Mouse (Mus musculus) kidney, postnatal 25 days (tissue): ENCODE results near the gene Tmem209.
A peak's percentile ranks its signal among the peaks of the same experiment; 100 is the strongest.

Experiments used
- DNase-seq, 2 experiments: peaks; one replicate each; pipeline ENCODE4 v3.0.0; 2021; ENCODE audit warnings: mixed read lengths in 2 of 2

Tmem209 gene

GRCm38 (mm10) chr6:30535340-30535739 lies 25.8 kb upstream of the Tmem209 start:
- peak; percentile 52 to 75 for DNase-seq

DNA sequence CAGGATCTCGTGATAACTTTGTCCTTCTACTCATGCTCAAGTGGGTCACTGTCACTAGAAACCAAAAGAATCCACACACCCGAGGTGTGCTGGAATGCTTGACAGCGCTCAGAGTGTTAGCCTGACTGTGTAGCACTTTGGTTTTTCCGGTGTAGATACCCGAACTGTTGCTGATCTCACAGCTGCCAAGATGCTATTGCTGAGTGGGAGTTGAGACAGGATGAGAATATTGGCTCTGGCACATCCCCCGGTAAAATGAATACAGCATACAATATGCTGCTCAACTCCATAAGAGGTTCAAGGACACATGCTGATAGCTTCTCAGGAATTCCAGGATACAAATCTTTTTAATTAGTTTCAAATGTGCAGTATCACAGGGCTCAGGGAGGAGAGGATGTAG lies 19.2 kb upstream of the Tmem209 start:
- no peak for DNase-seq

DNA sequence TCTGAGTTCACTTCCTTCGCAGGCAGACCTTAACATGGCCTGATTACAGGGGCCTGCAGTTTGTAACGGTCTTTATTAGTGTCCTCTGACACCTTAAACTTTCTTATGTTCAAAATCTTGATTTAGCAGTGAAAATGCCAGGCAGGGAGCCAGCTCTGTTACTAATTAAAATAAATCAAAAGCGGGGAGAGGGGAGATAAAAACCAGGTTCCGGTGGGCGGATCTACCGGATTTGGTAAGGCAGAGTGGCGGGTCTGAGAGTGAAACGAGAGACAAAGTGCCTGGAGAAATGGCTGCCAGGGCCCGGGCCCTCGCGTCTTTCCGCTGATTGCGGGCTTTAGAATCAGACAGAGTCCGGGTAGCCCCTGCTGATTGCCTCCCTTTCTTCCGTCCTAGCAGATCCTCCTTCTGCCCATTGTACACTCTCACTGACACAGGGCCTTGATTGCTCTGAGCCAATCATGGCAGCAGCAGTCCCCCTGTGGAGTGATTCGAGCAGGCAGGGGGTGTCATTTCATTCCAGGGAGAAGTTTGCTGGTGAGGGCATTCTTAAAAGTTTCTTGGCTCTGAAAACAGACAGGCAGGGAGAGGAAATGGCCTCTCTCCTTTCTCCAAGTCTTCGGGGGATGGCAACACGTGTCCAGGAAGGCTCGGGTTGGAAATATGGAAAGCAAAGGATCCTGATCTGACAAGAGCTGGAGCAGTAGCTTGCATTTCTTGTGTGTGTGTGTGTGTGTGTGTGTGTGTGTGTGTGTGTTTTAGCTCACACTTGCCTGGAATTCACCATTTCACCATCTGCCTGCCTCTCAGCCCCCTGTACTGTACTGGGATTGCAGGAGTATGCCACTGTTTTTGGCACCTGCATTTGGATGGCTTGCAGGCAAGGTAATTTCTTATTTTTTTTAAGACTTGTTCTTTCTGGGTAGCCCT lies 17.3 kb upstream of the Tmem209 start:
- DNase-seq = peak; percentile 56 to 74

- peak; percentile 18 to 51 for DNase-seq
Observed at GRCm38 (mm10) chr6:30525456-30526332, 16.1 kb upstream of the Tmem209 start.

DNA sequence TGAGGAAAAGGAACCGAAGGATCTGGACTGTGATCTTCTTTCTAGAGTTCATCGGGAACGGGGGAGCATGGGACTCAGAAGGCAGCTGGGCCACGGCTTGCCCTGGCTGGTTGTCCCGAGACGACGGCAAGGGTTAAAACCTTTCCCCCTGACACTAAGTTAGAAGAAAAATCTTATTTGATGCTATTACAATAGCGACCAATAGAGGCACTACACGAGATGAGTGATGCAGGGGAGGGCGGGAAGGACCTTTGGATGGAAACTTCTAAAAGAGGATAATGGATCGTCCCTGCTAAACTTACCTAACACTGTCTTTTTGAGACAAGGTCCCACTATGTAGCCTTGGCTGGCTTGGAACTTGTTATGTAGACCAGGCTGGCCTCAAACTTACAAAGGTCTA lies 10.8 kb upstream of the Tmem209 start:
- DNase-seq = no peak

- DNase-seq = no peak
Observed at GRCm38 (mm10) chr6:30514242-30514641, 4.7 kb upstream of the Tmem209 start.

DNA sequence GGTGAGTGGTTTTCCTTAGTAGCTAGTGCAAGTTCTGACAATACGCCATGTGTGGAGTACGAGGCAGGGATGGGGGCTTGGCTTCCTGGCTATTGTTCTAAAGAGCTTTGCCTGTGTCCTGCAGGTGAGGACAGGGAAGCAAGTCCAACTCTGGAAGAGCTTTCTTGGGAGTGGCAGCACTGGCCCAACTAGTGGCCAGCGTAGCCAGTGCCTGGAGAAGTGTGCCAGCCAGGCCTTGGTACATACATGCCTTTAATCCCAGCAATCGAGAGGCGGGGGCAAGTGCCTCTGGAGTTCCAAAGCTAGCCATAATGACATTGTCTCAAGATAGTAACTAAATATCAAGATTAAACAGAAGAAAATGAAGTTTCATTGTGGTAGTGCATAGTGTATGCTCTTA lies 708 bp upstream of the Tmem209 start:
- no peak for DNase-seq

GRCm38 (mm10) chr6:30508824-30509223 lies 759 bp downstream of the Tmem209 start:
- no peak for DNase-seq

DNA sequence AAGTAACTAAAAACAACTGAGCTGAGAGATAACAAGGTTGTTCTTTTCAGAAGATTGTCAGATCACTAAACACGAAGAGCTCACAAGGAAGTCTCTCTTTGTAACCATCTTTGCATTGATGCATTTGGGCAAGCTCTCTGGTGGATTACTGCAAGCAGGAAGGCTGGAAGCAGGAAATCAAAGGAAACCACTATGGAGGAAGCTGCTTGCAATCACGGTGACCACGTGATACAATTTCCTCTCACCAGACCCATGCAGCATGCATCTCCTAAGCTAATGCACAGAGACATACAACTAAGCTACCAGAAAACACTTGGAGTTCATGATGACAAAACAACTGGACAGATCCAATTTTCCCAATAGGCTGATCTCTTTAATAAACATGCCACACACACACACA lies 10.5 kb downstream of the Tmem209 start:
- no peak for DNase-seq

GRCm38 (mm10) chr6:30486504-30486903 lies 23.1 kb downstream of the Tmem209 start:
- DNase-seq = no peak

DNA sequence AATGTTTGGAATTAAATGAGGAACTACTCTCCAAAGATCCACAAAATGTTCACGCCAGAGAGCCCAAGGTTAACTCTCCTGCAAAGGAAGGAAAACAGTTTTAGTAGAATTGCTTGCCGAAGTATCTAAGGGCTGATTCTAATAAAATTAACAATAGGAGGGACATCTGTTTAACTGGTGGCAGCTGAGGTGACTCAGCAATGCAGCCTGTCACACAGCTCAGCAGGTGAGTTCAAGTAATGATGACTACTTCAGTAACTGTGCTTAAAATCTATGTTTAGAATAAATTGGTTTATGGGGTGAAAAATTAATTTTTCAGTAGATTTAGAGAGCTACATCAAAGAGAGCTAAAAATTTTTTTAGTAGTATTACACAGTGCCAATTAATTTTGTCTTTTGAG lies 26.7 kb downstream of the Tmem209 start:
- no peak for DNase-seq

- DNase-seq = no peak
Observed at GRCm38 (mm10) chr6:30479418-30479817, 30.2 kb downstream of the Tmem209 start.

GRCm38 (mm10) chr6:30477784-30478183 lies 31.8 kb downstream of the Tmem209 start:
- DNase-seq = no peak

- no peak for DNase-seq
Observed at GRCm38 (mm10) chr6:30477210-30477714, 32.3 kb downstream of the Tmem209 start.

DNA sequence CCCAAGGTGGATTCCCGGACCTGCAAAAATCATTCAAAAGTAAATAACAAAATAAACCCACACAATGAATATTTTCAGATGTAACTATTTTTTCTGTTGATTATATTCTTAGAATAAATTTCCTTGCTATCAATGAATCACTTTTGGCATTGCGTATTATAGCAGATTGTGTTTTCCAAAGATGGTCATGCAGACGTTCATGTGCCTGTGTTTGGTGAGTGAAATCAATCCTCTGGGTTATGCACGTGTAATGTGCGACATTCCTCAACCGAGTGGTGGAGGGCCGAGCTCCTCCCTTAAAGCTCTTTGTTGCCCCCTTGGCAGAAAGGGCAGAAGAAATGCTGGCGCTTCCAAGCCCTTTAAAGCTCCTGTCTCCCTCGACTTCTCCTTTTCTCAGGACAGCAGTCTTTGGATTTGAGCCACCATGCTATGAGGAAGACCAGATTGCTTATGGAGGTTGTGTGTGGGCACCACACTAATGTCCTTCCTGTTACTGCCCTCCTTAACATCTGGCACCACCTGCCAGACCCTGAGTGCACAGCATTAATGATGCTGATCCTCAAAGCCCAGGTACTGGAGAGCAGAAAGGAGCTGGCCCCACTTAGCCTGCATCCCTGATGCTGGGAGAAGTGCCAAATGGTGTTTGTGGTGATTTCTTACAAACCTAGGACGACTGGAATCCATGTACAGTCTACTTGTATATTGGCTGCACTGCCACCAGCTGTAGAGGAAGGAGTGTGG lies 33.4 kb downstream of the Tmem209 start:
- DNase-seq = no peak

- no peak for DNase-seq
Observed at GRCm38 (mm10) chr6:30471706-30472105, 37.9 kb downstream of the Tmem209 start.

GRCm38 (mm10) chr6:30469370-30469769 lies 40.2 kb downstream of the Tmem209 start:
- no peak for DNase-seq

DNA sequence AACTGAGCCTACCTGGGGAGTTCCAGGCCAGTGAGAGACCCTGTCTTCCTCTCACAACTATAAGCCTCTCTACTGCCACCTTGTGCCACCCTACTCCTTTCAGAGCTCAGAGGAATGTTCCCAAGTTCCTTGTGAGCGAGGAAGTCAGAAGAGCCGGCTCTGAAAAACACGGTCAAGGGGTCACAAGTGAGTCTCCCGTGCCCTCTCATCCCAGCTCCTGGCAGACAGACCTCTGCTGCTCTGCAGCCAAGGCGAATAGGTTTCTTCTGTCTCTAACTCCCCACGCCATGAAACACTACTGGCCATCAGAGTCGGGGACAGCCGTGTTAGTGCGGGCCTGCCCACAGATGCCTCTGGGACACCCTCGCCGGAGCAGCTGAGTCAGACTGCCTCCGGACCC lies 40.9 kb downstream of the Tmem209 start:
- DNase-seq = peak; percentile 67 to 76

DNA sequence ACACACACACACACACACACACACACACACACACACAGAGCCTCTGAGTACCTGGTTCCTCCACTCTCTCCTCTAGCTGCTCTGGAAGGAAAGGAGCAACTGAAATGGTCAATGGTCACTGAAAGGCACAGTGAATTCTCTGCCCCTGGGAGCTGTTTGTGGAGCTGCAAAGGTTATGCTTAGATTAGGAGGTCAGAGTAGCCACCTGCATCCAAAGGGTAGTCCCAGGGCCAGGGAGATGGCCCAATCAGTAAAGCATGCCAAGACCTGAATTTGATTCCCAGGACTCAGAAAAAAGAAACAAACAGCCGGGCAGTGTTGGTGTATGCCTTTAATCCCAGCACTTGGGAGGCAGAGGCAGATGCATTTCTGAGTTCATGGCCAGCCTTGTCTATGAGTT lies 41.5 kb downstream of the Tmem209 start:
- no peak for DNase-seq

DNA sequence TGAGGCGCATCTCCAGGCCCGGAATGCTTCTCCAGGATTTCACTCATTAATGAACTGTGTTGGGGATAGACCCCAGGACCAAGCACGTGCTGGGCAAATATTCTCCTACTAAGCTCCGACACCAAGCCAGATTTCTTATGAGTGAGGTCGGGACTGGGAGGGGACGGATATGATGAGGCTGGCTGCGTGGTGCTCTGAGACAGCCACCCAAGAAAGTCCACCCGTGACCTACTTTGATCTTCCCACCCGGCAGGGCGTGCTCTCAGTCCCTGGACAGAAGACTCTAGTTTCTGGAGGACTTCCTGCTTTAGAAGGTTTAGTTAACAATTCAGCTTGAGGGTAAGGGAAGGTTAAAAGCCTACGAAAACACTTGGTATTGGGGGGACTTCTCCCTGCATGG lies 44.0 kb downstream of the Tmem209 start:
- peak in 1 of 2 experiments; percentile 53 for DNase-seq

GRCm38 (mm10) chr6:30462822-30463221 lies 46.8 kb downstream of the Tmem209 start:
- no peak for DNase-seq

GRCm38 (mm10) chr6:30461755-30462344 lies 47.7 kb downstream of the Tmem209 start:
- no peak for DNase-seq
